Mouse (Mus musculus): ENCODE measurements around the gene Zbtb8b. TPM values are rescaled to one million over a fixed set of nuclear protein-coding genes. Genes with fewer than 3 reads are reported as not detected.
"Not testable (repeated sequence)": the region's sequence is repeated elsewhere in the genome, so short reads cannot be mapped to it uniquely, and the experiment has no call there.

Zbtb8b gene
- polyA plus RNA-seq, 1 experiment from 2014 or later, result 2.4 TPM

DNA sequence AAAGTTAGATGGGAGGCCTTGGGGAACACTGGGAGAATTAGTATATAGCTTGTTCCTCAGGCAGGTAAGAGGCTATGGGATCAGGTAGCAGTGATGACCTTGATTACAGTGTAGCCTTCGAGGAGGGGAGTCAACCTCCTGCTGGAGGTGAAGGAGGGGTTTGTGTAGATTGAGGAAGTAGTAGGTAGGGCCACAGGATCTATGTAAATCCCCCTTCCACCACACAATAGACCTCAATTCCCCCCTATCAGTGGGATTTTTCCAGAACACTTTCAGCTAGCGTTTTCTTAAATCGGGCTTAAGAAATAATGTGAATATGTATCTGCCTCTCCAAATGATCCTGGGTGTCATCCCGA lies 20.2 kb upstream of the Zbtb8b start:
- Histone ChIP-seq H3K27me3 (replicated peaks; ENCODE audit: control insufficient read depth, insufficient read depth, low read length) (no peaks in the 10 kb centered on the region), H3K9ac (ENCODE audit: low read depth, low read length) (peak overlapping the region; percentile 74), H3K36me3 (ENCODE audit: control insufficient read depth, insufficient read depth, low read length) (peaks cover 8% of the 10 kb centered on the region), H3K27ac (ENCODE audit: low read depth, low read length) (peak overlapping the region; percentile 80), H3K9me3 (ENCODE audit: control insufficient read depth, low read length) (no peaks in the 10 kb centered on the region), H3K4me1 (replicated peaks; ENCODE audit: control insufficient read depth, insufficient read depth, low read length) (peaks cover 25% of the 10 kb centered on the region), H3K4me3 (ENCODE audit: low read depth, low read length) (peak overlapping the region; percentile 80), H3K4me2 (peak overlapping the region; percentile 92)
- WGBS, result under 1% methylated on average over 4 of the region's 4 CpGs
- no peak for ATAC-seq (replicated peaks; ENCODE audit: low FRiP score)
- DNase-seq (ENCODE audit: low spot score), result no peak

DNA sequence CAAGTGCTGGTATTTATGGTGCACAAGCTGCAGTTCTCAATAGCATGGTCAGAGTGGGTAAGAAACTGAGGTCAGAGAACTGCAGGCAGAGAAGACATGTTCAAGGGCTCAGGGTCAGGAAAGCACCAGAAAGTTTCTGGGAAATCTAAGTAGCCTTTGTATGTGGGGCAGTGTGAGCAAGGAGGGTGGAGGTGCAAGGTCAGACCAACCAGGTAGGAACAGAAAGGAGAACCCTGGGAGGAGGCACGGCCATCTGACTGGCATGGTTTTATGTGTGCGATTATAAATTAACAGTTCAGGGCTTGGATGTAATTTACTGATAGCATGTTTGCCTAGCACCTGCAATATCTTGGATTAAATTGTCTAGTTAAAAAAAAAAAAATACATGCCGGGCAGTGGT lies 19.1 kb upstream of the Zbtb8b start:
- no peak for DNase-seq (ENCODE audit: low spot score)
- H3K9me3 ChIP-seq (ENCODE audit: control insufficient read depth, low read length), result no peaks in the 10 kb centered on the region
- H3K36me3 ChIP-seq (ENCODE audit: control insufficient read depth, insufficient read depth, low read length), result no peaks in the 10 kb centered on the region
- peaks cover 25% of the 10 kb centered on the region for H3K4me1 ChIP-seq (replicated peaks; ENCODE audit: control insufficient read depth, insufficient read depth, low read length)
- H3K4me3 ChIP-seq (ENCODE audit: low read depth, low read length), result no peak overlapping the region
- no peak overlapping the region for H3K9ac ChIP-seq (ENCODE audit: low read depth, low read length)
- H3K27me3 ChIP-seq (replicated peaks; ENCODE audit: control insufficient read depth, insufficient read depth, low read length), result no peaks in the 10 kb centered on the region
- no peak overlapping the region for H3K4me2 ChIP-seq
- 93% methylated on average over 3 of the region's 3 CpGs for WGBS
- no peak for ATAC-seq (replicated peaks; ENCODE audit: low FRiP score)
- H3K27ac ChIP-seq (ENCODE audit: low read depth, low read length), result no peak overlapping the region

DNA sequence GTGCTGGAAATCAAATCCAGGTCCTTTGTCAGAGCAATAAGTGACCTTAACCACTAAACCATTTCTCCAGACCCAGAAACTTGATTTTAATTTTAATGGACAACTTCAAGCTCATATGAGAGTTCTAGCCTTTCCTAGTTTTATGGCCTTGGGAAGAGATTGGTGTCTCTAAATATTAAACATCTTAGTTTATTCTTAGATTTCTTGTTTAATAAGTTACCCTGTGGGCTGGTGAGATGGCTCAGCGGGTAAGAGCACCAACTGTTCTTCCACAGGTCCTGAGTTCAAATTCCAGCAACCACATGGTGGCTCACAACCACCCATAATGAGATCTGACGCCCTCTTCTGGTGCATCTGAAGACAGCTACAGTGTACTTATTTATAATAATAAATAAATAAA lies 16.7 kb upstream of the Zbtb8b start:
- not testable (repeated sequence) for H3K27ac ChIP-seq (ENCODE audit: low read depth, low read length); H3K9ac ChIP-seq (ENCODE audit: low read depth, low read length); H3K36me3 ChIP-seq (ENCODE audit: control insufficient read depth, insufficient read depth, low read length); DNase-seq (ENCODE audit: low spot score); ATAC-seq (replicated peaks; ENCODE audit: low FRiP score); H3K4me2 ChIP-seq; H3K4me1 ChIP-seq (replicated peaks; ENCODE audit: control insufficient read depth, insufficient read depth, low read length); H3K27me3 ChIP-seq (replicated peaks; ENCODE audit: control insufficient read depth, insufficient read depth, low read length); H3K9me3 ChIP-seq (ENCODE audit: control insufficient read depth, low read length); H3K4me3 ChIP-seq (ENCODE audit: low read depth, low read length)
- WGBS, result 70% methylated on average over 2 of the region's 2 CpGs

DNA sequence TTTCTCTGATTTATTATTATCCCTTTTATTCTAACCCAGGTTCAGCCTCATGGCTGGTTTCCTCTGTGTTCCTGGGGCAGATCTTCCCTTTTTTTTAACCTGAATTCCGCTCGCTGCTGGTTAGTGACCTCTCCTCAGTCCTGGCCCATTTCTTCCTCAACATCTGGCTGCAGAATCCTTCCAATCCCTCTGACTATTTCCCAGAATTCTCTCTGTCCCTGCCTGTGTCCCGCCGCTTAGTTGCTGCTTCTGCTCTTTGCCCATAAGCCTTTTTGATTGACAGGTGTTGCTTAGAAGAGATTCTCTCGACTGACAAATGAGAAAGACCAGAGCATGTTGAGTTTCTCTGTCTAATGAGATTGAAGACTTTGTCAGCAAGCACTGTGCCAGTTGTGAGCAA lies 15.5 kb upstream of the Zbtb8b start:
- Histone ChIP-seq H3K4me1 (replicated peaks; ENCODE audit: control insufficient read depth, insufficient read depth, low read length) (peaks cover 3% of the 10 kb centered on the region; the same call in 1 of the 2 replicates), H3K9me3 (ENCODE audit: control insufficient read depth, low read length) (no peaks in the 10 kb centered on the region), H3K4me2 (no peak overlapping the region), H3K27me3 (replicated peaks; ENCODE audit: control insufficient read depth, insufficient read depth, low read length) (no peaks in the 10 kb centered on the region), H3K9ac (ENCODE audit: low read depth, low read length) (no peak overlapping the region), H3K4me3 (ENCODE audit: low read depth, low read length) (no peak overlapping the region), H3K27ac (ENCODE audit: low read depth, low read length) (no peak overlapping the region), H3K36me3 (ENCODE audit: control insufficient read depth, insufficient read depth, low read length) (no peaks in the 10 kb centered on the region)
- WGBS, result 53% methylated on average over 5 of the region's 5 CpGs
- DNase-seq (ENCODE audit: low spot score), result no peak
- ATAC-seq (replicated peaks; ENCODE audit: low FRiP score), result no peak

DNA sequence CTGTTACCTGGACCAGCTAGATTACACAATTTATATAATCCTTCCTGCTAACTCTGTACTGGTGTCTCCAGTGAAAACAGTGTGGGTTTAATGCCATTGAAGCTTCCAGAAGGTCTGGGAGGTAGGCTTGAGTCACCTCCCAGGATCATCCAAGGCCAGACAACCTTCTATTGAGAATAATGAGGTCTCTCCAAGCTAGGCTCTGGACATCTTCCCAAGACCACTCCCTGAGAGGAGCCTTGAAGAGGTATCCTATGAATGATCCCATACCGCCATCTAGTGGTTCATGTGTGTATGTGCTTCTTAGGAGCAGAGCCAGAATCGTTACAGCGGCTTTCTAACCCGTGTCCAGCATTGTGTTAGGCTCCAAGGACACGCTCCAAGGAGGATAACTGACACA lies 14.6 kb upstream of the Zbtb8b start:
- no peak overlapping the region for H3K27ac ChIP-seq (ENCODE audit: low read depth, low read length)
- H3K27me3 ChIP-seq (replicated peaks; ENCODE audit: control insufficient read depth, insufficient read depth, low read length), result no peaks in the 10 kb centered on the region
- H3K9ac ChIP-seq (ENCODE audit: low read depth, low read length), result no peak overlapping the region
- no peaks in the 10 kb centered on the region for H3K9me3 ChIP-seq (ENCODE audit: control insufficient read depth, low read length)
- DNase-seq (ENCODE audit: low spot score) (peak; percentile 58), ATAC-seq (replicated peaks; ENCODE audit: low FRiP score) (peak; percentile 68)
- H3K4me1 ChIP-seq (replicated peaks; ENCODE audit: control insufficient read depth, insufficient read depth, low read length), result no peaks in the 10 kb centered on the region
- WGBS, result 3% methylated on average over 5 of the region's 5 CpGs
- H3K4me3 ChIP-seq (ENCODE audit: low read depth, low read length), result no peak overlapping the region
- H3K36me3 ChIP-seq (ENCODE audit: control insufficient read depth, insufficient read depth, low read length), result no peaks in the 10 kb centered on the region
- no peak overlapping the region for H3K4me2 ChIP-seq

DNA sequence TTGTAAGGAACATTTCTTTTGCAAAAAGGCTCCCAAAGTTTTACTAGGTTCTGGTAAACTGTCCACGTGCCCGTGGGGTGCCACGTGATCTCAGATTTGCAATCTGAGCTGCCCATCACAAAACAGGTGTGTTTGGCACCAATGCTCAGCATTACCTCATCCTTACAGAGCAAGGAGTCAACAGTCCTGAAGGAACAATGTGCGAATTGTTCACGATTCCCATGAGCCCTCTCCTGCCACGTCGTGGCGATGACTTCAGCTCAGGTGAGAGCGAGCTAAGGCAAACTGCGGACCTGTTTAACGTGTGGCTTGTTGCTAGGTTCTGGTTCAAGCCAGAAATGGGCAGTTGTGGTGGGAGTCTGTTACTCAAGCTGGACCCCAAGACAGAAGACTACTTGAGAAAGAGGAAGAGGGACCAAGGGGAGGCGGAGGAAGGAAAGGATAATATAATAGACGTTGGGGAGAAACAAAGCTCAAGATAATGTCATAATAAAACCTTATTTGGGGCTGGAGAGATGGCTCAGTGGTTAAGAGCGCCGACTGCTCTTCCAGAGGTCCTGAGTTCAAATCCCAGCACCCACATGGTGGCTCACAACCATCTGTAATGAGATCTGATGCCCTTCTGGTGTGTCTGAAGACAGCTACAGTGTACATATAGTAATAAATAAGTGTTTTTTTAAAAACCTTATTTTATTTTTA lies 11.0 kb upstream of the Zbtb8b start:
- H3K27me3 ChIP-seq (replicated peaks; ENCODE audit: control insufficient read depth, insufficient read depth, low read length), result no peaks in the 10 kb centered on the region
- DNase-seq (ENCODE audit: low spot score), result no peak
- H3K4me2 ChIP-seq, result no peak overlapping the region
- no peaks in the 10 kb centered on the region for H3K9me3 ChIP-seq (ENCODE audit: control insufficient read depth, low read length)
- 81% methylated on average over 15 of the region's 15 CpGs for WGBS
- H3K4me1 ChIP-seq (replicated peaks; ENCODE audit: control insufficient read depth, insufficient read depth, low read length), result peaks cover 8% of the 10 kb centered on the region
- H3K4me3 ChIP-seq (ENCODE audit: low read depth, low read length), result no peak overlapping the region
- H3K9ac ChIP-seq (ENCODE audit: low read depth, low read length), result no peak overlapping the region
- no peaks in the 10 kb centered on the region for H3K36me3 ChIP-seq (ENCODE audit: control insufficient read depth, insufficient read depth, low read length)
- no peak for ATAC-seq (replicated peaks; ENCODE audit: low FRiP score)
- H3K27ac ChIP-seq (ENCODE audit: low read depth, low read length), result no peak overlapping the region

DNA sequence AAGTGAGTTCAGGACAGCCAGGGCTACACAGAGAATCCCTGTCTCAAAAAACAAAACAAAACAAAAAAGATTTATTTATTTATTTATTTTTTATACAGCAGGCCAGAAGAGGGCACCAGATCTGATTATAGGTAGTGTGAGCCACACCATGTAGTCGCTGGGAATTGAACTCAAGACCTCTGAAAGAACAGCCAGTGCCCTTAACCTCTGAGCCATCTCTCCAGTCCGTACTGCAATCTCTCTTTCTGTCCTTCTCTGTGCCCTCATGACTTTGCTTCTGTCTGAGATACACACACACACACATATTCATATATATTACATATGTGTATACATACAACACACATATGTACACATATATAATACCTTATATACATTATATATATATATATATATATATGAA lies 10.2 kb upstream of the Zbtb8b start:
- Histone ChIP-seq H3K4me1 (replicated peaks; ENCODE audit: control insufficient read depth, insufficient read depth, low read length) (peaks cover 8% of the 10 kb centered on the region), H3K4me3 (ENCODE audit: low read depth, low read length) (no peak overlapping the region), H3K27me3 (replicated peaks; ENCODE audit: control insufficient read depth, insufficient read depth, low read length) (no peaks in the 10 kb centered on the region), H3K4me2 (no peak overlapping the region), H3K27ac (ENCODE audit: low read depth, low read length) (no peak overlapping the region), H3K9me3 (ENCODE audit: control insufficient read depth, low read length) (no peaks in the 10 kb centered on the region), H3K36me3 (ENCODE audit: control insufficient read depth, insufficient read depth, low read length) (no peaks in the 10 kb centered on the region), H3K9ac (ENCODE audit: low read depth, low read length) (no peak overlapping the region)
- 73% methylated on average over 2 of the region's 2 CpGs for WGBS
- ATAC-seq (replicated peaks; ENCODE audit: low FRiP score), result no peak
- DNase-seq (ENCODE audit: low spot score), result no peak

DNA sequence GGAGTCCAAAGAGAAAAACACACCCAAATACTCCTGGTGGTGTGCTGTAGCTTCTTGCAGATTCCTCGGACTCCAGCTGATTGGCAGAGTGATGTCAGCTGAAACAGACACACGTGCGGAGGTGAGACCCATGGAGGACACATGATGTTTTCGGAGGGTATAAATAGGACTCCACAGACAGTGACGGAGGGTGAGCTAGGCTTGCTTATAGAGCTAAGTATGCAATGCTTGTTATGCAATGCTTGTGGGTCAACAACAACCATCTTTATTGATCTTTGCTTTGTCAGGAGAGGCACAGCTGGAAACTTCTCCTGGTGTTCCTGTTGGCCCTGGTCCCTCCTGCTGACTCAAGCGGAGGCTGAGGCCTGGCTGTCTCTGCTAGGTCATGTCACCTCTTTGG lies 8.1 kb upstream of the Zbtb8b start:
- no peaks in the 10 kb centered on the region for H3K27me3 ChIP-seq (replicated peaks; ENCODE audit: control insufficient read depth, insufficient read depth, low read length)
- no peak overlapping the region for H3K4me3 ChIP-seq (ENCODE audit: low read depth, low read length)
- no peak overlapping the region for H3K9ac ChIP-seq (ENCODE audit: low read depth, low read length)
- no peak overlapping the region for H3K27ac ChIP-seq (ENCODE audit: low read depth, low read length)
- H3K9me3 ChIP-seq (ENCODE audit: control insufficient read depth, low read length), result no peaks in the 10 kb centered on the region
- peaks cover 10% of the 10 kb centered on the region for H3K4me1 ChIP-seq (replicated peaks; ENCODE audit: control insufficient read depth, insufficient read depth, low read length)
- ATAC-seq (replicated peaks; ENCODE audit: low FRiP score) (no peak), DNase-seq (ENCODE audit: low spot score) (no peak)
- 79% methylated on average over 6 of the region's 6 CpGs for WGBS
- no peaks in the 10 kb centered on the region for H3K36me3 ChIP-seq (ENCODE audit: control insufficient read depth, insufficient read depth, low read length)
- no peak overlapping the region for H3K4me2 ChIP-seq

DNA sequence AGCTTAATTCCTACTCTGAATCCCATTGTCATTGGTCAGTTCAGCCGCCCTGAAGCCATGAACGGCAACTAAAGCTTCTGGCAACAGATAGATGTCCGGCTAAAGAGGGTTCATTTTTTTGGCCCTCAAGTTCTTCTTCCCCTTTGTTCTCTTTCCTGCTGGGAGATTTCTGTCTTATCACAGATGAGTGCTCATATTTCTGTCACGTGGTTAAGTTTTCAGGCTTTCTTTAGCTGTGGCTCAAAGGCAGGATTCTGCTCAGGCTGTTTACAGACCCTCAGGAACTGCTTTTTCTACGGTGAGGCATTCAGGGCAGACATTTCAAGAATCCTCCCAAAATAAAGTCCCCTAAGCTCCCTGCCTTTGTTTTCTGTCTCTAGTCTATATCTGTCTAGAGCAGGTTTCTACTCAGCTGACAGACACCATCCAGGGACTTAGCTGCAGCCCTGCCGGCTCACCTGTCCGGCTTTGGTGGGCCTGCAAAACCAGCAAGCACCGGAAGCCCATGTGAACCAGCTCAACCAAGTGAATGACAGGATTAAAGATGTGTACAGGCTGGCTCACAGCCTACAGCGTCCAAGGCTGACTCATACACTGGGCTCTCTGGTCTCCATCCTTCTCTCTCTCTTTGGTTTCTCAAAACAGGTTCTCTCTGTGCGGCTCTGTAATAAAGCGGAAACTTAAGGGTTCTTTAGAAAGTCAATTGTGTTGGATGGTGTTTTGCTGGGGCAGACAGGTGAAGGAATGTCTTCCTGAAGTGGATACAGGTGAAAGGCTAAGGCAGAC lies 7.3 kb upstream of the Zbtb8b start:
- no peak overlapping the region for H3K4me3 ChIP-seq (ENCODE audit: low read depth, low read length)
- no peak overlapping the region for H3K27ac ChIP-seq (ENCODE audit: low read depth, low read length)
- H3K27me3 ChIP-seq (replicated peaks; ENCODE audit: control insufficient read depth, insufficient read depth, low read length), result peaks cover under 1% of the 10 kb centered on the region; the same call in 1 of the 2 replicates
- no peak for DNase-seq (ENCODE audit: low spot score)
- H3K9me3 ChIP-seq (ENCODE audit: control insufficient read depth, low read length), result no peaks in the 10 kb centered on the region
- H3K4me2 ChIP-seq, result no peak overlapping the region
- H3K9ac ChIP-seq (ENCODE audit: low read depth, low read length), result no peak overlapping the region
- no peaks in the 10 kb centered on the region for H3K36me3 ChIP-seq (ENCODE audit: control insufficient read depth, insufficient read depth, low read length)
- H3K4me1 ChIP-seq (replicated peaks; ENCODE audit: control insufficient read depth, insufficient read depth, low read length), result peaks cover 10% of the 10 kb centered on the region
- 71% methylated on average over 11 of the region's 11 CpGs for WGBS
- ATAC-seq (replicated peaks; ENCODE audit: low FRiP score), result no peak

Data from liver, embryonic 11.5 days (tissue).